Mouse (Mus musculus) liver, postnatal 0 days (tissue): ENCODE results near the gene Bad.

Experiments used
- CTCF ChIP-seq: sonication (generic); IDR thresholded peaks from 2 replicates; pipeline ENCODE4 v1.5.1; 2016; ENCODE audit warnings: antibody characterized with exemption, low read depth
- EP300 ChIP-seq: IDR thresholded peaks from 2 replicates; pipeline ENCODE4 v1.6.1; 2016; ENCODE audit warnings: antibody characterized with exemption, low read depth, mild to moderate bottlenecking

DNA sequence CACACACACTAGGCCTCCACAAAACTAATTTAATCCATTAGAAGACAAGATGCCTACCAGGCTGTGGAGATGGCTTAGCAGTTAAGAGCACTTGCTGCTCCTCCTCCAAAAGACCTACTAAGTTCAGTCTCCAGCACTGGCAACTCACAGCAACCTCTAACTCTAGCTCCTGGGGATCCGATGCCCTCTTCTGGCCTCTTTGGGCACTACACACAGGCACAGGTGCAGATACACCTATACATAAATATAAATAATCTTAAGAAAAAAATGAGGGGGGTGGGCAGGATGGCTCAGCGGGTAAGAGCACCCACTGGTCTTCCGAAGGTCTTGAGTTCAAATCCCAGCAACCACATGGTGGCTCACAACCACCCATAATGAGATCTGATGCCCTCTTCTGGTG is 5.4 kb upstream of the Bad start:
- TF ChIP-seq CTCF (peak; percentile 67), EP300 (no peak)
